Mouse (Mus musculus): ENCODE results near the gene Sms.

GRCm38 (mm10) chrX:157468795-157469194, 23.3 kb downstream of the Sms start:
- TF ChIP-seq POLR2A (IDR thresholded peaks at IDR 0.05; ENCODE audit: extremely low read depth, insufficient read depth, low read length), result no peak
- TF ChIP-seq CTCF (IDR thresholded peaks at IDR 0.05; ENCODE audit: low read depth, low read length), result no peak

All from liver, adult 2 months (tissue).